Mouse (Mus musculus) stomach, embryonic 14.5 days (tissue): ENCODE data around the gene Dpp8. TPM values are rescaled to one million over a fixed set of nuclear protein-coding genes. Genes with fewer than 3 reads are reported as not detected.

Experiments
- ATAC-seq: fragments of 200-750 bp; cut with Nextera tagmentation; 2 replicates; pipeline ENCODE4 v1.8.0; 2017; ENCODE audit warnings: low read depth, moderate TSS enrichment; ENCODE audit not compliant: insufficient number of reproducible peaks, insufficient read depth, low FRiP score
- H3K27ac ChIP-seq: fragments of 300-500 bp; sonication (generic); 2 replicates; pipeline ENCODE4 v1.5.1; 2014; ENCODE audit warnings: mild to moderate bottlenecking, low read length, moderate library complexity, mixed read lengths
- H3K27me3 ChIP-seq: fragments of 300-500 bp; sonication (generic); 2 replicates; pipeline ENCODE4 v1.6.1; 2014; ENCODE audit warnings: low read length, control low read depth, mixed read lengths; ENCODE audit not compliant: control insufficient read depth, insufficient read depth
- H3K36me3 ChIP-seq: fragments of 300-500 bp; sonication (generic); 2 replicates; pipeline ENCODE4 v1.6.1; 2014; ENCODE audit warnings: mild to moderate bottlenecking, control low read depth, low read length, moderate library complexity, mixed read lengths; ENCODE audit not compliant: control insufficient read depth, insufficient read depth
- H3K4me1 ChIP-seq: fragments of 300-500 bp; sonication (generic); 2 replicates; pipeline ENCODE4 v1.6.1; 2014; ENCODE audit warnings: low read length, control low read depth, mixed read lengths; ENCODE audit not compliant: control insufficient read depth, insufficient read depth
- H3K4me2 ChIP-seq: fragments of 300-500 bp; sonication (generic); replicated peaks from 2 replicates; pipeline ENCODE4 v1.6.1; 2014; ENCODE audit warnings: low read depth, low read length, control low read depth
- H3K4me3 ChIP-seq: fragments of 300-500 bp; sonication (generic); 2 replicates; pipeline ENCODE4 v1.5.1; 2014; ENCODE audit warnings: low read depth, low read length, control low read depth
- H3K9ac ChIP-seq: fragments of 300-500 bp; sonication (generic); replicated peaks from 2 replicates; pipeline ENCODE4 v1.6.1; 2014; ENCODE audit warnings: low read depth, mild to moderate bottlenecking, control low read depth, low read length, moderate library complexity, mixed read lengths
- H3K9me3 ChIP-seq: fragments of 300-500 bp; sonication (generic); 2 replicates; pipeline ENCODE4 v1.6.1; 2016; ENCODE audit warnings: low read depth, low read length, control low read depth; ENCODE audit not compliant: control insufficient read depth
- WGBS: fragments of 180-500 bp; shearing (Covaris S2); extraction: QIAGEN DNeasy Blood & Tissue Kit; methylation state at CpG from one replicate; pipeline ENCODE4 v1.1.7; 2014; 5-methylcytosine and 5-hydroxymethylcytosine counted together
- polyA plus RNA-seq: library from polyadenylated mRNA; unstranded; fragments of >200 nt; fragmentation: Nextera tagmentation; extraction: Ambion mirVana; gene quantifications from 2 replicates; pipeline ENCODE4 v1.2.1, GENCODE M21; 2014

The Dpp8 gene
- polyA plus RNA-seq, 1 experiment from 2014 or later, result 33.1 TPM

- no peak overlapping the region for H3K9ac ChIP-seq
- ATAC-seq, result no peak
- H3K9me3 ChIP-seq, result no peaks in the 10 kb centered on the region
- peaks cover 23% of the 10 kb centered on the region for H3K36me3 ChIP-seq
- no peak overlapping the region for H3K27ac ChIP-seq
- WGBS, result 97% methylated on average over 1 of the region's 1 CpGs
- H3K4me3 ChIP-seq, result no peak overlapping the region
- H3K27me3 ChIP-seq, result no peaks in the 10 kb centered on the region
- no peaks in the 10 kb centered on the region for H3K4me1 ChIP-seq
- no peak overlapping the region for H3K4me2 ChIP-seq
Measured at GRCm38 (mm10) chr9:65085270-65085669, 53.1 kb downstream of the Dpp8 start.

- Histone ChIP-seq H3K9me3 (no peaks in the 10 kb centered on the region), H3K4me2 (no peak overlapping the region), H3K9ac (no peak overlapping the region), H3K36me3 (peaks cover 9% of the 10 kb centered on the region), H3K4me3 (no peak overlapping the region), H3K4me1 (no peaks in the 10 kb centered on the region), H3K27me3 (no peaks in the 10 kb centered on the region), H3K27ac (no peak overlapping the region)
- no peak for ATAC-seq
- 41% methylated on average over 1 of the region's 1 CpGs for WGBS
Measured at GRCm38 (mm10) chr9:65086801-65087200, 54.6 kb downstream of the Dpp8 start.

- no peak overlapping the region for H3K4me2 ChIP-seq
- no peak overlapping the region for H3K4me3 ChIP-seq
- H3K27me3 ChIP-seq, result no peaks in the 10 kb centered on the region
- no peaks in the 10 kb centered on the region for H3K9me3 ChIP-seq
- no peak overlapping the region for H3K9ac ChIP-seq
- no peak for ATAC-seq
- H3K36me3 ChIP-seq, result peaks cover 7% of the 10 kb centered on the region
- no peaks in the 10 kb centered on the region for H3K4me1 ChIP-seq
- WGBS, result 29% methylated on average over 5 of the region's 5 CpGs
- no peak overlapping the region for H3K27ac ChIP-seq
Measured at GRCm38 (mm10) chr9:65087490-65087889, 55.3 kb downstream of the Dpp8 start.

GRCm38 (mm10) chr9:65094237-65094636 is 62.0 kb downstream of the Dpp8 start:
- Histone ChIP-seq H3K27ac (peak overlapping the region; percentile 48; the same call in 1 of the 2 replicates), H3K4me2 (0 out of 2 replicates have a peak overlapping the region, but pooled peaks have one; percentile 2), H3K9ac (no peak overlapping the region), H3K4me1 (peaks cover 10% of the 10 kb centered on the region), H3K36me3 (no peaks in the 10 kb centered on the region), H3K9me3 (no peaks in the 10 kb centered on the region), H3K4me3 (no peak overlapping the region), H3K27me3 (no peaks in the 10 kb centered on the region)
- ATAC-seq, result peak; percentile 80; the same call in 1 of the 2 replicates
- 27% methylated on average over 6 of the region's 6 CpGs for WGBS

- Histone ChIP-seq H3K4me2 (peak within 1 kb of the TSS; percentile 88), H3K9ac (peak within 1 kb of the TSS; percentile 75), H3K9me3 (no peaks in the 10 kb centered on the region), H3K27ac (peak within 1 kb of the TSS; percentile 94), H3K27me3 (no peaks in the 10 kb centered on the region), H3K36me3 (no peaks in the 10 kb centered on the region), H3K4me3 (peak within 1 kb of the TSS; percentile 83), H3K4me1 (peaks cover 16% of the 10 kb centered on the region)
- ATAC-seq, result peak; percentile 12; the same call in 1 of the 2 replicates
- 2% methylated on average over 39 of the region's 76 CpGs for WGBS
Measured at GRCm38 (mm10) chr9:65100991-65101685, 68.9 kb downstream of the Dpp8 start, which contains the start of gene Igdcc4. TSS of gene Igdcc4 (plus strand) at chr9:65101486.

GRCm38 (mm10) chr9:65101686-65102376 is 69.6 kb downstream of the Dpp8 start:
- WGBS, result under 1% methylated on average over 39 of the region's 39 CpGs
- peak; percentile 65 for ATAC-seq

GRCm38 (mm10) chr9:65102377-65103172 is 70.4 kb downstream of the Dpp8 start:
- WGBS, result 3% methylated on average over 34 of the region's 36 CpGs
- Histone ChIP-seq H3K4me3 (peak overlapping the region; percentile 83), H3K9me3 (no peaks in the 10 kb centered on the region), H3K9ac (peak overlapping the region; percentile 75), H3K4me2 (peak overlapping the region; percentile 88), H3K36me3 (no peaks in the 10 kb centered on the region), H3K27me3 (no peaks in the 10 kb centered on the region), H3K27ac (peak overlapping the region; percentile 94), H3K4me1 (peaks cover 19% of the 10 kb centered on the region)
- peak; percentile 82 for ATAC-seq

More at GRCm38 (mm10) chr9:65101686-65102376, 69.6 kb downstream of the Dpp8 start:
- peaks cover 19% of the 10 kb centered on the region for H3K4me1 ChIP-seq
- H3K9me3 ChIP-seq, result no peaks in the 10 kb centered on the region
- H3K9ac ChIP-seq, result peak overlapping the region; percentile 75
- H3K4me2 ChIP-seq, result peak overlapping the region; percentile 88
- H3K27me3 ChIP-seq, result no peaks in the 10 kb centered on the region
- H3K27ac ChIP-seq, result peak overlapping the region; percentile 94
- no peaks in the 10 kb centered on the region for H3K36me3 ChIP-seq
- peak overlapping the region; percentile 83 for H3K4me3 ChIP-seq

- no peak for ATAC-seq
- peak overlapping the region; percentile 94; the same call in 1 of the 2 replicates for H3K27ac ChIP-seq
- no peaks in the 10 kb centered on the region for H3K27me3 ChIP-seq
- peak overlapping the region; percentile 83 for H3K4me3 ChIP-seq
- peak overlapping the region; percentile 88 for H3K4me2 ChIP-seq
- no peaks in the 10 kb centered on the region for H3K9me3 ChIP-seq
- peak overlapping the region; percentile 75; the same call in 1 of the 2 replicates for H3K9ac ChIP-seq
- 28% methylated on average over 8 of the region's 8 CpGs for WGBS
- H3K4me1 ChIP-seq, result peaks cover 19% of the 10 kb centered on the region
- H3K36me3 ChIP-seq, result no peaks in the 10 kb centered on the region
Measured at GRCm38 (mm10) chr9:65103173-65103752, 71.0 kb downstream of the Dpp8 start.
